Mouse (Mus musculus) MEL (cell line): ENCODE measurements around the gene Clec3a.

Experiments
- CTCF ChIP-seq, 3 experiments: IDR thresholded peaks in 2 of 3; conservative IDR thresholded peaks in 1 of 3; 2 replicates each; pipeline ENCODE4 v1.5.1; 2011 to 2012; ENCODE audit warnings: low read length in 3 of 3, low read depth in 2 of 3, mild to moderate bottlenecking in 2 of 3, improper control_type of control experiment in 1 of 3, inconsistent platforms in 1 of 3, mixed read lengths in 1 of 3, moderate library complexity in 1 of 3; ENCODE audit not compliant: control insufficient read depth in 1 of 3, insufficient read depth in 1 of 3, poor library complexity in 1 of 3, severe bottlenecking in 1 of 3
- MAFK ChIP-seq: IDR thresholded peaks from 2 replicates; pipeline ENCODE4 v1.6.1; 2011; ENCODE audit warnings: low read depth, mild to moderate bottlenecking, low read length, improper control_type of control experiment, borderline replicate concordance
- RCOR1 ChIP-seq: IDR thresholded peaks from 2 replicates; pipeline ENCODE4 v1.6.1; 2012; ENCODE audit warnings: low read depth, mild to moderate bottlenecking, inconsistent platforms, low read length, improper control_type of control experiment
- TBP ChIP-seq: IDR thresholded peaks from 2 replicates; pipeline ENCODE4 v1.8.0; 2011; ENCODE audit warnings: low read depth, low read length, improper control_type of control experiment
- TCF12 ChIP-seq: IDR thresholded peaks from 2 replicates; pipeline ENCODE4 v1.6.1; 2014; ENCODE audit warnings: low read depth, mild to moderate bottlenecking, inconsistent platforms, low read length, improper control_type of control experiment, moderate library complexity
- USF2 ChIP-seq, 2 experiments: IDR thresholded peaks; 2 replicates each; pipeline ENCODE4 v1.6.1; 2011 to 2012; ENCODE audit warnings: improper control_type of control experiment in 2 of 2, low read length in 2 of 2, borderline replicate concordance in 1 of 2, inconsistent platforms in 1 of 2, low read depth in 1 of 2, mild to moderate bottlenecking in 1 of 2; ENCODE audit not compliant: insufficient read depth in 1 of 2

DNA sequence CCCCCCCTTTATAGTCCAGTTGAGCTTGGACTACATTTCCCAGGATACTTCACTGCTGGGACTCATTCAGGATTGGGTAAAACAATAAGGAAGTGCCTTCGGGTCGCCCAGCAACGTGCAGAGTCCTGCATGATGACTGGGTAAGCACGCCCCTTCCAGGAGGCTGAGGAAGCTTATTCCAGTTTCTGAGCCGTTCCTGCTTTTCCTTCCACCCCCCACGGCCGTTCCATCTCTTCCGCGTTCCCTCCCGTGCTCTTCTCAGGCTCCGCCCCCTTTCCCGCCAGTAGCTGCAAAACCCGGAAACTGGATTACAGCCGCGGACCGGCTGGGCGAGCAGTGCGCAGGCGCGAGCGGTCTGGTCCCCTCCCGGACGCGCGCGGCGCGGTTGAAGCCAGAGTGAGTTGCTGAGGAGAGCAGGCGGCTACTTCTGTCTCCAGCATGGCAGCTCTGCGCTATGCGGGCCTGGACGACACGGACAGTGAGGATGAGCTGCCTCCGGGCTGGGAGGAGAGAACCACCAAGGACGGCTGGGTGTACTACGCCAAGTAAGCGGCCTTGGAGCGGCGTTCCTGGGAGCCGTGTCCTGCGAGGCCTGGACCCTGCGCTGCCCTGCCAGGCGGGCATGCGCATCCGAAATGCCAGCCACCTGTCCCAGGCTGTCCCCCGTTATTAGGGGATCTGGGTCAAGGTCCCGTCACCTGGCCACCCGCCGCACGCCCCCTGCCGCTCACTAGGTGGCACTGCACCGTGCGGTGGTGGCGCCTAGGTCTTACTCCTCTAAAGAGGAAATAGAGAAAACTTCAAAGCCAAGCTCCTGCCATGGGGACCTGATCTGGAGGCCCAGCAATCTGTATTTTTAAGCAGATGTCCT, 21.7 kb downstream of the Clec3a start, which contains the start of gene Wwox:
- TF ChIP-seq CTCF (IDR thresholded peaks at IDR 0.05 in 2 of 3, conservative IDR thresholded peaks at IDR 0.05 in 1 of 3; ENCODE audit: control insufficient read depth in 1 of 3, insufficient read depth in 1 of 3, low read depth in 2 of 3, low read length in 3 of 3, poor library complexity in 1 of 3, severe bottlenecking in 1 of 3) (peak; percentile 78 to 82 (median 78)), MAFK (no peak), TBP (peak; percentile 85), USF2 (IDR thresholded peaks at IDR 0.05; ENCODE audit: borderline replicate concordance in 1 of 2, insufficient read depth in 1 of 2, low read depth in 1 of 2, low read length in 2 of 2) (no peak), TCF12 (peak; percentile 58; the same call in 1 of the 2 replicates), RCOR1 (0 out of 2 replicates have a peak, but pooled peaks have one; percentile 11)
